Mouse (Mus musculus): ENCODE measurements around the gene Rad51b. TPM values are rescaled to one million over a fixed set of nuclear protein-coding genes. Genes with fewer than 3 reads are reported as not detected.
A peak's percentile ranks its signal among the peaks of the same experiment; 100 is the strongest.

Gene Rad51b
- polyA plus RNA-seq, 1 experiment from 2014 or later: 0.87 TPM

GRCm38 (mm10) chr12:79606197-79606631 lies 309.1 kb downstream of the Rad51b start:
- H3K27me3 ChIP-seq (ENCODE audit: control insufficient read depth, insufficient read depth, low read length): no peaks in the 10 kb centered on the region
- no peak overlapping the region for H3K4me2 ChIP-seq (ENCODE audit: low read depth, low read length)
- H3K4me1 ChIP-seq (ENCODE audit: control insufficient read depth, insufficient read depth, low read length): no peaks in the 10 kb centered on the region
- no peak overlapping the region for H3K9ac ChIP-seq (replicated peaks; ENCODE audit: low read depth, low read length)
- ATAC-seq (ENCODE audit: low read depth): no peak
- WGBS: 93% methylated on average over 11 of the region's 11 CpGs
- H3K4me3 ChIP-seq (ENCODE audit: low read depth, low read length): no peak overlapping the region
- H3K27ac ChIP-seq (ENCODE audit: low read depth, low read length): no peak overlapping the region
- no peaks in the 10 kb centered on the region for H3K9me3 ChIP-seq (ENCODE audit: control insufficient read depth, low read length)
- no peaks in the 10 kb centered on the region for H3K36me3 ChIP-seq (ENCODE audit: control insufficient read depth, insufficient read depth, low read length)

DNA sequence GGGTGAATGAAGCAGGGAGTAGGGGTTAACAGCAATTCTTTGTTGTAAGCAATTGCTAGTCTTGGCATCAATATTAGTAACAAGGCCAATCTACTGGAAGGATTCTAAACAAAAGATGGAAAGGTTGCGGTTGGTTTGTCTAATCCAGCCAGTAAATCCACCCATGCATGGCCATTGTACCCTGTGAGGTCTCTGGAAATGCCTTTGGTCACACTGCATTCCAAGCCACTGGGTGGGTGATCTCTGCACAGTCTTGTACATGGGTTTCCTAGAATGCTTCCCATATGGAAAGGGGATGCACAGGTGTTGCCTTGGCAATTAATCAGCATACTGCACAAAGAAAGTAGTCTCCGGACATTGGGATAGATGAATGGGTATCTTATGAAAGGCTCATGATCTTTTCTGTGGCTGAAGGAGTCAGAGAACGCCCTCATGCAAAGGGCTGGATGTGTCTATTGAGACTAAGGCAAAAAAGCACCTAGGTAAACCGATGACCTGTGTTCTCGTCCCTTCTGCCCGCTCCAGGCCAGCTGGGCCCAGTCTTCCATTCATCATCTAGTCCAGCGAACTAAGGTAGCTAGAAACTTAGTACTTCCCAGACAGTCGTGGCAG lies 312.4 kb downstream of the Rad51b start:
- H3K27ac ChIP-seq (ENCODE audit: low read depth, low read length): no peak overlapping the region
- ATAC-seq (ENCODE audit: low read depth): no peak
- H3K4me3 ChIP-seq (ENCODE audit: low read depth, low read length): no peak overlapping the region
- no peak overlapping the region for H3K4me2 ChIP-seq (ENCODE audit: low read depth, low read length)
- no peaks in the 10 kb centered on the region for H3K36me3 ChIP-seq (ENCODE audit: control insufficient read depth, insufficient read depth, low read length)
- no peaks in the 10 kb centered on the region for H3K27me3 ChIP-seq (ENCODE audit: control insufficient read depth, insufficient read depth, low read length)
- 32% methylated on average over 8 of the region's 8 CpGs for WGBS
- H3K4me1 ChIP-seq (ENCODE audit: control insufficient read depth, insufficient read depth, low read length): no peaks in the 10 kb centered on the region; the same call in 1 of the 2 replicates
- H3K9ac ChIP-seq (replicated peaks; ENCODE audit: low read depth, low read length): no peak overlapping the region
- no peaks in the 10 kb centered on the region for H3K9me3 ChIP-seq (ENCODE audit: control insufficient read depth, low read length)

DNA sequence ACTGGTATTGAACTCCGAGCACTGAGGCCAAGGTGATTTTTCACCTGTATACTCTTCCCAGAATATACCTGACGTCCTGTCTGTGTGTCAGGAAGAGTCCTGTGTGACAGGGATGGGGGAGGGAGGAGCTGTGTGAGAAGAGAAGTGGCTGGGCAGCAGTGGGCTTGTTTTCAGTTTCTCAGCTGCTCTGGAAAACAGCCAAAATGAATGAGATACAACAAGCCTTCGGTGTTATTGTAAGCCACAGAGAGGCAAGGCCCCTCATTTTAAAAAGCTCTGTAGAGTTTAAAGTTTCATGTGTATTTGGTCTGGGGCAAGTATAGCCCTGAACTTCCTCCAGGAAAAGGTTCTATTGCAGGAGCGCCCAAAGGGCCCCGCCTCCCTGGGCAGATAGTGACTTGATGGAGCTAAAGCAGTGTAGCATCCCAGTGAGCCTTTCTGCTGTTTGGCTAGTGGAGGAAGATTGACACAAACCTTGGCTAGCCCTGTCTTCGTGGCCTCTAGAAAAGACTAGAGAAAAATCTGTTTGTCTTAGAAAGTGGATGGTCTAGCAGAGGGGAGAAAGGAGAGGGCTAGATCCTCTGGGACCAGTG lies 313.5 kb downstream of the Rad51b start:
- Histone ChIP-seq H3K4me3 (ENCODE audit: low read depth, low read length) (no peak overlapping the region), H3K9me3 (ENCODE audit: control insufficient read depth, low read length) (no peaks in the 10 kb centered on the region), H3K4me2 (ENCODE audit: low read depth, low read length) (no peak overlapping the region), H3K9ac (replicated peaks; ENCODE audit: low read depth, low read length) (no peak overlapping the region), H3K27ac (ENCODE audit: low read depth, low read length) (no peak overlapping the region), H3K27me3 (ENCODE audit: control insufficient read depth, insufficient read depth, low read length) (no peaks in the 10 kb centered on the region), H3K36me3 (ENCODE audit: control insufficient read depth, insufficient read depth, low read length) (no peaks in the 10 kb centered on the region), H3K4me1 (ENCODE audit: control insufficient read depth, insufficient read depth, low read length) (no peaks in the 10 kb centered on the region; the same call in 1 of the 2 replicates)
- 73% methylated on average over 6 of the region's 6 CpGs for WGBS
- no peak for ATAC-seq (ENCODE audit: low read depth)

DNA sequence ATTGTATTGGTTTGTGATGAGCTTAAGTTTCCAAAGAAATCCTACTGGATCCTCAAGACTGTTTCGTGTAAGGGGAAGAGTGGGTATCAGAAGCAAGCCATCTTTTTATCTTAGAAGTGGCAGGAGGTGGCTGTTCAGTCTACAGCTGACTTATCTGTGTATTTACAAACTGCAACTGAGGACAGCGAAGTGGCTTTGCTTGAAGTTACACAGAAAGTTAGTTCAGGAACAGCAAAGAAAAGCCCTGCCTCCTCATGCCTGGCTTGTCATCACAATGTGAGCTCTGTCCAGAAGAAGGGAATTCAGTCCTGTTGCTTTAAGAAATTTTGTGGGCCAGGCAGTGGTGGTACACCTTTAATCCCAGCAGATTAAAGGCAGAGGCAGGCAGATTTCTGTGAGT lies 314.6 kb downstream of the Rad51b start:
- H3K9ac ChIP-seq (replicated peaks; ENCODE audit: low read depth, low read length): no peak overlapping the region
- 94% methylated on average over 2 of the region's 2 CpGs for WGBS
- no peaks in the 10 kb centered on the region for H3K27me3 ChIP-seq (ENCODE audit: control insufficient read depth, insufficient read depth, low read length)
- H3K36me3 ChIP-seq (ENCODE audit: control insufficient read depth, insufficient read depth, low read length): no peaks in the 10 kb centered on the region
- no peak overlapping the region for H3K4me2 ChIP-seq (ENCODE audit: low read depth, low read length)
- no peak for ATAC-seq (ENCODE audit: low read depth)
- H3K4me3 ChIP-seq (ENCODE audit: low read depth, low read length): no peak overlapping the region
- no peaks in the 10 kb centered on the region for H3K9me3 ChIP-seq (ENCODE audit: control insufficient read depth, low read length)
- H3K4me1 ChIP-seq (ENCODE audit: control insufficient read depth, insufficient read depth, low read length): no peaks in the 10 kb centered on the region; the same call in 1 of the 2 replicates
- no peak overlapping the region for H3K27ac ChIP-seq (ENCODE audit: low read depth, low read length)

DNA sequence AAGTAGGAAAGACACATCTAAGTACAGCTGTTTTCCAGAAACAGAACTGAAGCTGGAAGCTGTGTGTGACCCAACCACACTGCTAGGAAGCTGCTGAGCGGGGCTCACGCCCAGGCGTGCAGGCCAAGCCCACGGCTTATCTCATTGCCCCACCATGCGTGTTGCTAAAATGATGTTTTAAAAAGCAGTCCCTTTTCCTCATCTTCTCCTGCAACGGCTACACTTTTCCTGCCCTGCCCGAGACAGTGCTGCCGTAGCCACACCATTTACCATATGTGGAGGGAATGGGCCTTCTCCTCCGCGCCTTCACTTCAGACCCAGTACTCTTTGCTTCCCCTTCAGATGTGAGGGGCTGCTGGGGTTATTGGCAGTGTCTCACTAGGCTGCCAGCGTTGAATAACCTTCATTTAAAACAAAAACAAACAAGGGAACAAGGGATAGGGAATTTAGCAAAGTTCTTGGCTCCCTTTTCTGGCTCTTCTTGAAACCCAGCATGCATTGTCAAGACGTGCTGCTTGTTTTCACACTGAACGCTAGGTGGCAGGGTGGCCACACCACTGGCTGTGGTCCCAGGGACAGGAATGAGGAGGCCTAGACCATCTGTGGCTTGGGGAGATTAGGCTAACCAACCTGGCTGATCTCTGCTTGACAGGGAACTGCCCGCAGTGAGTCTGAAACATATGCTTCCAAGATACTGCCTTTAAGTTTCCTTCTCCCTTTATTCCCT lies 315.4 kb downstream of the Rad51b start:
- 50% methylated on average over 14 of the region's 14 CpGs for WGBS
- Histone ChIP-seq H3K9ac (replicated peaks; ENCODE audit: low read depth, low read length) (no peak overlapping the region), H3K4me2 (ENCODE audit: low read depth, low read length) (no peak overlapping the region), H3K4me1 (ENCODE audit: control insufficient read depth, insufficient read depth, low read length) (no peaks in the 10 kb centered on the region; the same call in 1 of the 2 replicates), H3K27me3 (ENCODE audit: control insufficient read depth, insufficient read depth, low read length) (no peaks in the 10 kb centered on the region), H3K27ac (ENCODE audit: low read depth, low read length) (peak overlapping the region; percentile 53), H3K9me3 (ENCODE audit: control insufficient read depth, low read length) (no peaks in the 10 kb centered on the region), H3K4me3 (ENCODE audit: low read depth, low read length) (no peak overlapping the region), H3K36me3 (ENCODE audit: control insufficient read depth, insufficient read depth, low read length) (no peaks in the 10 kb centered on the region)
- peak; percentile 95 for ATAC-seq (ENCODE audit: low read depth)

GRCm38 (mm10) chr12:79613061-79613788 lies 316.1 kb downstream of the Rad51b start:
- no peaks in the 10 kb centered on the region; the same call in 1 of the 2 replicates for H3K4me1 ChIP-seq (ENCODE audit: control insufficient read depth, insufficient read depth, low read length)
- peak; percentile 56 for ATAC-seq (ENCODE audit: low read depth)
- peak overlapping the region; percentile 53 for H3K27ac ChIP-seq (ENCODE audit: low read depth, low read length)
- H3K36me3 ChIP-seq (ENCODE audit: control insufficient read depth, insufficient read depth, low read length): no peaks in the 10 kb centered on the region
- no peaks in the 10 kb centered on the region for H3K27me3 ChIP-seq (ENCODE audit: control insufficient read depth, insufficient read depth, low read length)
- H3K4me3 ChIP-seq (ENCODE audit: low read depth, low read length): no peak overlapping the region
- H3K9me3 ChIP-seq (ENCODE audit: control insufficient read depth, low read length): no peaks in the 10 kb centered on the region
- H3K4me2 ChIP-seq (ENCODE audit: low read depth, low read length): no peak overlapping the region
- WGBS: 79% methylated on average over 8 of the region's 8 CpGs
- H3K9ac ChIP-seq (replicated peaks; ENCODE audit: low read depth, low read length): no peak overlapping the region

GRCm38 (mm10) chr12:79613846-79614582 lies 316.9 kb downstream of the Rad51b start:
- H3K27me3 ChIP-seq (ENCODE audit: control insufficient read depth, insufficient read depth, low read length): no peaks in the 10 kb centered on the region
- no peak overlapping the region for H3K9ac ChIP-seq (replicated peaks; ENCODE audit: low read depth, low read length)
- H3K4me3 ChIP-seq (ENCODE audit: low read depth, low read length): no peak overlapping the region
- no peak overlapping the region for H3K4me2 ChIP-seq (ENCODE audit: low read depth, low read length)
- no peaks in the 10 kb centered on the region for H3K9me3 ChIP-seq (ENCODE audit: control insufficient read depth, low read length)
- no peak overlapping the region for H3K27ac ChIP-seq (ENCODE audit: low read depth, low read length)
- WGBS: 67% methylated on average over 9 of the region's 9 CpGs
- H3K4me1 ChIP-seq (ENCODE audit: control insufficient read depth, insufficient read depth, low read length): no peaks in the 10 kb centered on the region; the same call in 1 of the 2 replicates
- no peaks in the 10 kb centered on the region for H3K36me3 ChIP-seq (ENCODE audit: control insufficient read depth, insufficient read depth, low read length)
- no peak for ATAC-seq (ENCODE audit: low read depth)

GRCm38 (mm10) chr12:79614583-79614953 lies 317.5 kb downstream of the Rad51b start:
- Histone ChIP-seq H3K9me3 (ENCODE audit: control insufficient read depth, low read length) (no peaks in the 10 kb centered on the region), H3K4me1 (ENCODE audit: control insufficient read depth, insufficient read depth, low read length) (no peaks in the 10 kb centered on the region; the same call in 1 of the 2 replicates), H3K27me3 (ENCODE audit: control insufficient read depth, insufficient read depth, low read length) (no peaks in the 10 kb centered on the region), H3K36me3 (ENCODE audit: control insufficient read depth, insufficient read depth, low read length) (no peaks in the 10 kb centered on the region), H3K4me3 (ENCODE audit: low read depth, low read length) (no peak overlapping the region), H3K4me2 (ENCODE audit: low read depth, low read length) (no peak overlapping the region), H3K9ac (replicated peaks; ENCODE audit: low read depth, low read length) (no peak overlapping the region), H3K27ac (ENCODE audit: low read depth, low read length) (no peak overlapping the region)
- 57% methylated on average over 2 of the region's 2 CpGs for WGBS
- ATAC-seq (ENCODE audit: low read depth): no peak

Data from neural tube, embryonic 14.5 days (tissue).